Mouse (Mus musculus) neural tube, embryonic 10.5 days (tissue): Measurements from ENCODE around the gene Arhgef33.
"Not testable (repeated sequence)": the region's sequence is repeated elsewhere in the genome, so short reads cannot be mapped to it uniquely, and the experiment has no call there.

Experiments used
- DNase-seq: peaks from one replicate; pipeline ENCODE4 v3.0.0-alpha.2; 2017; ENCODE audit warnings: low spot score; ENCODE audit errors: extremely low spot score

Gene Arhgef33

DNA sequence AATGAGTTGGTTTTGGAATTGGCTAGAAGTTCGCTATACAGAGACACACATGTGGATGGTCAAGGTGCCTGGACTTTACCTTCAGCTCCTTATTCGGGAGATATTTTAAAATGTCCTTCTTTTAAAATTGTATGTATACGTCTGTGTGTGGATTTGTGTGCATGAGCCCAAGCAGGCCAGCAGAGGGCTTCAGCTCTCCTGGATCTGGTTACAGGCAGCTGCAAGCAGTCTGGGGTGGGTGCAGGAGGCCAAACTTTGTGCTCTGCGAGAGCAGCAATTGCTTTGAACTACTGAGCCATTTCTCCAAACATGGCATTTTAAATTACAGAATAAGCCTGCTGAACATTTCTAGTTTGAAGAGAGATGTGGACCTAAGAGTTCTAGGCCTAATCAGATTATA lies 38.1 kb downstream of the Arhgef33 start:
- DNase-seq = no peak

DNA sequence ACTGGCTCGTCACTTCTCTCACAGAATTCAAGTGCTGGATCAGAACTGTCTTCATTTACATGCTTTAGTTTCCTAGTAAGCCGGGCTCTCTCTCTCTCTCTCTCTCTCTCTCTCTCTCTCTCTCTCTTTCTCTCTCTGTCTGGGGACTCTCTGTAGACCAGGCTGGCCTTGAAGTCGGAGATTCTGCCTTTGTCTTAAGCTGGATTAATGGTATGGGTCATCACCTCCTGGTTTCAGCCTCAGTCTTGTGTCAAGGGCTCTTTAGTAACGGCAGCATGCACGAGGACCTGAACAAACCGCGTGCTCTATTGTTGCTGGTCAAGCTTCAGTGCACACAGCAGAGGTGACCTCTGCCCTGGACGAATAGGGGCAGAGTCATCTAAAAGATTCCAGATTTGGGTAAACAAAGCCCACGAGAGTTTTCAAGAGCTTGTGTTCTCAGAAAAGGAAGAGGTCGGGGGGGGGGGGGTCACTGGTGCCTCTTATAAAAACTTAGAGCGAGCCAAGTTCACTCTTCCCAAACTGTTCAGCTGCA lies 39.5 kb downstream of the Arhgef33 start:
- DNase-seq = peak; percentile 33

- no peak for DNase-seq
Measured at GRCm38 (mm10) chr17:80347234-80347633, 40.0 kb downstream of the Arhgef33 start.

DNA sequence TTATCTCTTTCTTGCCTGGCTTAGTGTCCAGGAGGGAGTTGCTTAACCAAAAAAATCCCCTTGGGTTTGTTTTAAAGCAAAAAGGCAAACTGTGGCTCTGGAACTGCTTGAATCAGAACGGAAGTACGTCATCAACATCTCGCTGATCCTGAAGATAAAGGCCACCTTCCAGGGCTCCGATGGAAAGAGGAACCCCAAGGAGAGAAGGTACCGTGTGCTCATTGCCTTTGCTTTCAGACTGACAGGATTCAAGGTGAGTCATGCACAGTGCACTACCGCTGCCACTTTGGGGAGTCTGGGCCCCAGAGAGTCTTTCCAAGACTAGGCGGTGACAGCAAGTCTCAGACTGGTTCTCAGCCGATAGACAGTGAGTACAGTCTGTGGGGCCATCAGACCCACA lies 53.0 kb downstream of the Arhgef33 start:
- no peak for DNase-seq

GRCm38 (mm10) chr17:80367276-80367675 lies 60.1 kb downstream of the Arhgef33 start:
- no peak for DNase-seq

GRCm38 (mm10) chr17:80368606-80369005 lies 61.4 kb downstream of the Arhgef33 start:
- no peak for DNase-seq

GRCm38 (mm10) chr17:80372989-80373725 lies 66.0 kb downstream of the Arhgef33 start, which contains the start of gene Gm10190:
TSS of gene Gm10190 (minus strand) at chr17:80373541.
- peak; percentile 86 for DNase-seq

- no peak for DNase-seq
Measured at GRCm38 (mm10) chr17:80373726-80374096, 66.5 kb downstream of the Arhgef33 start.

GRCm38 (mm10) chr17:80378386-80378785 lies 71.2 kb downstream of the Arhgef33 start:
- not testable (repeated sequence) for DNase-seq

- DNase-seq = no peak
Measured at GRCm38 (mm10) chr17:80385671-80386070, 78.5 kb downstream of the Arhgef33 start.

- DNase-seq = no peak
Measured at GRCm38 (mm10) chr17:80390024-80390423, 82.8 kb downstream of the Arhgef33 start.

DNA sequence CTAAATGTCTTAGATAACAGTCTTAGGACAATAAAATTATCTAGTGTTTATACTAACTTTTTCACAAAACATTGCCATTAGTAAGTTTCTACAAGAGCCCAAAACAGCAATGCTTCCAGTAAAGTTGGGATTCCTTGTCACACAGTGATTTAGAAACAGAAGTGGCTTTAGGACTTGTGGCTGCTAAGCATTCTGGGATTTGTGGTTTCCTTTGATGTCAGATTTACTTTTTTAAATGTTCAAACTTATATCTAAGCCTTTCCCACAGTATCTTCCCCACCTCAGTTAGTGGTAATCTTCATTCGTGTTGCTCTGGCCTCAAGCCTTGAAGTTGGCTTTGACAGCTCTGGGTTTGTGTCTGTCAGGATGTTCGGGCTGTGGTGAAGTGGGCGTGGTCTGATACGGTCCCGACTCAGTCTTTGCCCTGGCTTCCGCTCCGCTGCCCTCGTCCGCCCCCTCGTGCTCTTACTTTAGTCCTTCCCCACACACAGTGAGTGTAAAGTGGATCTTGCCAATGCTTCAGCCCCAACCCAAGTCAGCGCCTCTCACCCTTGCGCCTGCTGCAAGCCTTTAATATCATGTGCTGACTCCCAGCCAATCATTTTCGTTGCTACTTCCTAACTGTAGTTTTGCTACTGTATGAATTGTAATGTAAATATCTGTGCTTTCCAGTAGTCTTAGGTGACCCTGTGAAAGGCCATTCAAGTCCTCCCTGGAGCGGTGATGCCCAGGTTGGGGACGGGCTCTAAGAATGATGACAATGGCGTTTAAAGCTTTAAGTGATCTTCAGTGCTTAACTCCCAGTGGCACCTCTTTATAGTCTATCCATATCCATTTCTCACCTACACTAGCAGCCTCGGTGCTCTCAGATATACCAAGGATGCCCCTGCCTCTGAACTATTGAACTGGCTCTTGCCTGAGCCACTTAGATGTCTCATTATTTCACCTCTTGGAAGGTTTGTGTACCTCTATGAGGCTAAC lies 84.5 kb downstream of the Arhgef33 start:
- peak; percentile 54 for DNase-seq

DNA sequence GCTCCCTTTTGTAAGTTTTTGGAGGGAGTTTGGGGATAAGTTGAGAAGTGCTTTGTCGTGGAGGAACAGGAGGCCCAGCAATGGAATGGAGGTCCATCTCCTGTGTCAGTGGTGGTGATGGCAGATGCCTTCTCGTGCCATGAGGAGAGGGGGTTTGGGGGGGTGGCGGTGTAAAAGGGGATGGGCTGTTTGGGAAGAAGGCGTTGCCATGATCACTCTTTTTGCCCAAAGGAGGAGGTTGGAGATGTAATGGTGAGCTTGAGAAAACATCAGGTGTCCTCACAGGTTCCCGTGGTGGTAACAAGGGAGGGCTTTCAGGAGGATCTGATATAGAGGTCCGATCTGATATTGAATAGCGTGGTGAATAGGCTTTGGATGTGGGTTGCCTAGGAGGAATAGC lies 91.0 kb downstream of the Arhgef33 start:
- no peak for DNase-seq

DNA sequence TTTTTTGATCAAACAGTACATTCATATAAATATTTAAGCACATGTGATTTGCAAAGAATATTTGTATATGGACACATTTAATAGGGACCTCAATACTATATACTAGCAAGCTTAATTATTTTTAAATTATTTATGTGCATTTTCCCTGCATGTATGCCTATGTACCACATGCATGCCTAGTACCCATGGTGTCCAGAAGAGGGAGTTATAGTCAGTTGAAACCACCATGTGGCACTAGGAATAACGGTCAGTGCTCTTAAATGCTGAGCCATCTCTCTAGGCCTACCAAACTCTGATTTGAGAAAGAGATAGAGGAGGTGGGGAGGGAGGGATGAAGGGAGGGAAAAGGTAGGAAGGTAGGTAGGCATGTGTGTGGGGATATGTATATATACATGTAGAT lies 104.0 kb downstream of the Arhgef33 start:
- DNase-seq = no peak

DNA sequence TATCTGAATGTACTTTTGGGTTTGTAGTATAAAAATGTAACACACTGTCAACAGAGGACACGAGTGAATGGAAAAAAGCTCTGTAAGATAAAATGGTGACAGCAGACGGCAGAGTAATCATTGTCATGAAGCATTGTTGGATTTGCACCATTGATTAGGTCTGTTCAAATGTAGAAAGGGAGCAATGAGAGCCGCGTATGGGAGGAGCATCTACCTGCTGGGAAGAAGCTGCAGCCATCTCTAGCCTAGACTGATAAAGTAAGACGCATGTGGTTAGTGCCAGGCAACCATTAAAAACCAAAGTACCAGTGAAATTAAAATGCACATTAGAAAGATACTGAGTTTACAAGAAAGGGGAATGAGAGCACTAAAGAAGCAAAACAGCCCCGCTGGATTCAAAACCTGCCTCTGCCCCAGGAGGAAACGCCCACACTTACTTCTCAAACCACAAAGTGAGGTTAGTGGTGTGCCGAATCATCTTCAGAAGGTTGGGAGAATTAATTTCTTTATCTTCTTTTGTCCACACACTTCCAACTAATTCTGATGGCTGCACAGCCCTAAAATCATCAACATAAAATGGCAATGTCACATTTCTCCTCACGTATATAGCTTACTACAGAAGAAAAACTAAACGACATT lies 111.5 kb downstream of the Arhgef33 start:
- DNase-seq = no peak

- no peak for DNase-seq
Measured at GRCm38 (mm10) chr17:80420998-80421397, 113.8 kb downstream of the Arhgef33 start.

DNA sequence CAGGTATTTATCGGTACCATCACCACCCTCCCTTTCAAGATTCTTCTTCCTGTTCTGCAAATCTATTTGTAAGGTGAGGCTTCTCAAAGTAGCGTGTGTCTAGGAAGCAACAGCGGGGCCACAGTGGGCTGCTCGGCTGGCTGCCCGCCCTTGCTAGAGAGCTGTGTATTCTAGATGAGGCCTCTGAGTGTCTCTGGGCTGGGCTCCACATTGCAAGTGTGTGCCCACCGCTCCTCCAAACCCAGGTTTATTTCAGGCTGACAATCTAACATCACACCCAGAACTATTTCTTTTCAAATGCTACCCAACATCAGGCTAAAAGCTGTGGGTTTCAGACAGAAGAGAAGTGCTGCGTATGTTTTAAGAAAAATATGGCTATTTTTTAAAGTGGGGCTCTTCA lies 119.0 kb downstream of the Arhgef33 start:
- DNase-seq = no peak

- DNase-seq = no peak
Measured at GRCm38 (mm10) chr17:80426901-80427300, 119.7 kb downstream of the Arhgef33 start.

- DNase-seq = no peak
Measured at GRCm38 (mm10) chr17:80427966-80428365, 120.8 kb downstream of the Arhgef33 start.

- DNase-seq = no peak
Measured at GRCm38 (mm10) chr17:80431997-80432396, 124.8 kb downstream of the Arhgef33 start.

GRCm38 (mm10) chr17:80434430-80434829 lies 127.2 kb downstream of the Arhgef33 start:
- no peak for DNase-seq

GRCm38 (mm10) chr17:80435680-80436079 lies 128.5 kb downstream of the Arhgef33 start:
- DNase-seq = no peak
